Comparison of ENCODE assay signal across 8 mouse cellular contexts in genomic region chr7:6155031-6155872, GRCm38 (mm10). TPM values are rescaled to one million over a fixed set of nuclear protein-coding genes. Genes with fewer than 3 reads are reported as not detected.
A peak's percentile ranks its signal among the peaks of the same experiment; 100 is the strongest.
DNase-seq lines count a peak whose midpoint lies in the region; ATAC-seq lines count a peak whose summit lies in the region.

No protein-coding gene starts in this region.

- no peaks in the 10 kb centered on the region for H3K36me3 ChIP-seq in limb, embryonic 13.5 days
- no peaks in the 10 kb centered on the region for H3K36me3 ChIP-seq in midbrain, embryonic 15.5 days (replicated peaks)

- no peaks in the 10 kb centered on the region for H3K9me3 ChIP-seq in limb, embryonic 13.5 days
- H3K9me3 ChIP-seq in midbrain, embryonic 15.5 days: no peaks in the 10 kb centered on the region

- peak; percentile 31 for ATAC-seq in granulocyte monocyte progenitor cell, adult 5-6 weeks (replicated peaks; ENCODE audit: poor library complexity, severe bottlenecking)
- peak; percentile 78 for ATAC-seq in limb, embryonic 13.5 days (ENCODE audit: low FRiP score, low read depth)
- ATAC-seq in midbrain, embryonic 15.5 days (replicated peaks): peak; percentile 79

- peaks cover 40% of the 10 kb centered on the region for H3K4me1 ChIP-seq in limb, embryonic 13.5 days
- peaks cover 23% of the 10 kb centered on the region for H3K4me1 ChIP-seq in midbrain, embryonic 15.5 days

- H3K27ac ChIP-seq in limb, embryonic 13.5 days: peak overlapping the region; percentile 89
- H3K27ac ChIP-seq in midbrain, embryonic 15.5 days: peak overlapping the region; percentile 98

- H3K4me2 ChIP-seq in limb, embryonic 13.5 days (replicated peaks): peak overlapping the region; percentile 92
- peak overlapping the region; percentile 94 for H3K4me2 ChIP-seq in midbrain, embryonic 15.5 days

- WGBS in limb, embryonic 13.5 days: under 1% methylated on average over 61 of the region's 85 CpGs
- WGBS in midbrain, embryonic 15.5 days: under 1% methylated on average over 78 of the region's 85 CpGs

- peak; percentile 70 for DNase-seq in ovary, adult 18-20 months (ENCODE audit: low spot score)
- no peak for DNase-seq in ovary, postnatal 10 days (ENCODE audit: low spot score)
- peak; percentile 87 for DNase-seq in embryo, embryonic 9.5 days (ENCODE audit: extremely low spot score)
- DNase-seq in kidney, adult 11 months: peak; percentile 91
- peak; percentile 55 to 85 for DNase-seq in spleen, postnatal 10 days (ENCODE audit: low spot score in 2 of 2)

- H3K4me3 ChIP-seq in limb, embryonic 13.5 days: peak overlapping the region; percentile 89
- H3K4me3 ChIP-seq in midbrain, embryonic 15.5 days: peak overlapping the region; percentile 92

- no peaks in the 10 kb centered on the region for H3K27me3 ChIP-seq in limb, embryonic 13.5 days
- no peaks in the 10 kb centered on the region for H3K27me3 ChIP-seq in midbrain, embryonic 15.5 days (replicated peaks)

- peak overlapping the region; percentile 94 for H3K9ac ChIP-seq in limb, embryonic 13.5 days
- peak overlapping the region; percentile 92 for H3K9ac ChIP-seq in midbrain, embryonic 15.5 days

RNA-seq across cellular contexts. Expression of gene Zfp787, which starts 0.5 kb away (rescaled TPM):
- 22.6 and 23.7 TPM in 2 replicates for total RNA-seq in granulocyte monocyte progenitor cell, adult 5-6 weeks (2014; fragmentation: Nextera tagmentation)
- 20.2 and 32.4 TPM in 2 replicates for total RNA-seq in granulocyte monocyte progenitor cell, adult 5-6 weeks (2017)
- polyA plus RNA-seq in limb, embryonic 13.5 days (2015; fragmentation: Nextera tagmentation; extraction: Ambion mirVana): 24.2 and 24.4 TPM in 2 replicates
- 26.3 and 28.1 TPM in 2 replicates for polyA plus RNA-seq in midbrain, embryonic 15.5 days (2015; fragmentation: Nextera tagmentation; extraction: Ambion mirVana)

RNA-seq across cellular contexts. Expression of gene Zfp444, which starts 16.8 kb away (rescaled TPM):
- 11.6 and 14.7 TPM in 2 replicates for total RNA-seq in granulocyte monocyte progenitor cell, adult 5-6 weeks (2014; fragmentation: Nextera tagmentation)
- total RNA-seq in granulocyte monocyte progenitor cell, adult 5-6 weeks (2017): 20.1 and 23.3 TPM in 2 replicates
- 74.0 and 75.9 TPM in 2 replicates for polyA plus RNA-seq in limb, embryonic 13.5 days (2015; fragmentation: Nextera tagmentation; extraction: Ambion mirVana)
- 102 TPM in 2 replicates for polyA plus RNA-seq in midbrain, embryonic 15.5 days (2015; fragmentation: Nextera tagmentation; extraction: Ambion mirVana)

RNA-seq across cellular contexts. Expression of gene Galp, which starts 41.6 kb away (rescaled TPM):
- not detected in 2 replicates for total RNA-seq in granulocyte monocyte progenitor cell, adult 5-6 weeks (2014; fragmentation: Nextera tagmentation)
- not detected in 2 replicates for total RNA-seq in granulocyte monocyte progenitor cell, adult 5-6 weeks (2017)
- not detected in 2 replicates for polyA plus RNA-seq in limb, embryonic 13.5 days (2015; fragmentation: Nextera tagmentation; extraction: Ambion mirVana)
- polyA plus RNA-seq in midbrain, embryonic 15.5 days (2015; fragmentation: Nextera tagmentation; extraction: Ambion mirVana): not detected in 2 replicates
